Mouse (Mus musculus): ENCODE measurements around the gene Lmtk3.

The Lmtk3 gene

GRCm38 (mm10) chr7:45783511-45784091, at the start of gene Lmtk3:
Gene Lmtk3 (plus strand): TSS chr7:45783738.
- no peak for DNase-seq (ENCODE audit: low read depth, low spot score)

GRCm38 (mm10) chr7:45739162-45739763, 44.3 kb upstream of the Lmtk3 start:
- DNase-seq (ENCODE audit: low read depth, low spot score), result peak; percentile 73

GRCm38 (mm10) chr7:45739820-45740219, 43.7 kb upstream of the Lmtk3 start:
- DNase-seq (ENCODE audit: low read depth, low spot score), result no peak

- DNase-seq (ENCODE audit: low read depth, low spot score), result no peak
These were observed 42.2 kb upstream of the Lmtk3 start for GRCm38 (mm10) chr7:45741308-45741707.

- no peak for DNase-seq (ENCODE audit: low read depth, low spot score)
These were observed 41.8 kb upstream of the Lmtk3 start for GRCm38 (mm10) chr7:45741777-45742176.

GRCm38 (mm10) chr7:45742338-45742737, 41.2 kb upstream of the Lmtk3 start:
- no peak for DNase-seq (ENCODE audit: low read depth, low spot score)

- no peak for DNase-seq (ENCODE audit: low read depth, low spot score)
These were observed 39.2 kb upstream of the Lmtk3 start for GRCm38 (mm10) chr7:45744387-45744786.

GRCm38 (mm10) chr7:45746518-45746917, 37.0 kb upstream of the Lmtk3 start:
- no peak for DNase-seq (ENCODE audit: low read depth, low spot score)

- DNase-seq (ENCODE audit: low read depth, low spot score), result no peak
These were observed 36.1 kb upstream of the Lmtk3 start for GRCm38 (mm10) chr7:45747450-45747849.

GRCm38 (mm10) chr7:45748110-45748509, 35.4 kb upstream of the Lmtk3 start:
- DNase-seq (ENCODE audit: low read depth, low spot score), result no peak

- DNase-seq (ENCODE audit: low read depth, low spot score), result no peak
These were observed 34.1 kb upstream of the Lmtk3 start for GRCm38 (mm10) chr7:45749401-45749800.

- DNase-seq (ENCODE audit: low read depth, low spot score), result no peak
These were observed 33.4 kb upstream of the Lmtk3 start for GRCm38 (mm10) chr7:45750162-45750561.

GRCm38 (mm10) chr7:45755703-45756102, 27.8 kb upstream of the Lmtk3 start:
- DNase-seq (ENCODE audit: low read depth, low spot score), result no peak

- DNase-seq (ENCODE audit: low read depth, low spot score), result no peak
These were observed 24.1 kb upstream of the Lmtk3 start for GRCm38 (mm10) chr7:45759400-45759799.

GRCm38 (mm10) chr7:45760151-45760550, 23.4 kb upstream of the Lmtk3 start:
- no peak for DNase-seq (ENCODE audit: low read depth, low spot score)

- no peak for DNase-seq (ENCODE audit: low read depth, low spot score)
These were observed 17.5 kb upstream of the Lmtk3 start for GRCm38 (mm10) chr7:45765995-45766394.

- DNase-seq (ENCODE audit: low read depth, low spot score), result no peak
These were observed 16.8 kb upstream of the Lmtk3 start for GRCm38 (mm10) chr7:45766764-45767163.

- no peak for DNase-seq (ENCODE audit: low read depth, low spot score)
These were observed 16.0 kb upstream of the Lmtk3 start for GRCm38 (mm10) chr7:45767500-45767899.

- DNase-seq (ENCODE audit: low read depth, low spot score), result no peak
These were observed 13.0 kb upstream of the Lmtk3 start for GRCm38 (mm10) chr7:45770427-45771082.

GRCm38 (mm10) chr7:45771101-45771500, 12.4 kb upstream of the Lmtk3 start:
- DNase-seq (ENCODE audit: low read depth, low spot score), result no peak

- DNase-seq (ENCODE audit: low read depth, low spot score), result no peak
These were observed 8.3 kb upstream of the Lmtk3 start for GRCm38 (mm10) chr7:45775237-45775636.

- DNase-seq (ENCODE audit: low read depth, low spot score), result no peak
These were observed 4.4 kb upstream of the Lmtk3 start for GRCm38 (mm10) chr7:45779081-45779641.

GRCm38 (mm10) chr7:45782271-45782670, 1.3 kb upstream of the Lmtk3 start:
- no peak for DNase-seq (ENCODE audit: low read depth, low spot score)

Data from skeletal muscle tissue, adult 2 months (tissue).